Mouse (Mus musculus): Measurements from ENCODE around the gene Ngly1. TPM values are rescaled to one million over a fixed set of nuclear protein-coding genes. Genes with fewer than 3 reads are reported as not detected.
A peak's percentile ranks its signal among the peaks of the same experiment; 100 is the strongest.
"Not testable (repeated sequence)": the region's sequence is repeated elsewhere in the genome, so short reads cannot be mapped to it uniquely, and the experiment has no call there.

Gene Ngly1
- polyA plus RNA-seq, 1 experiment from 2014 or later = 46.0 TPM

- Histone ChIP-seq H3K36me3 (ENCODE audit: control insufficient read depth, insufficient read depth, low read length) (no peaks in the 10 kb centered on the region), H3K4me3 (ENCODE audit: low read depth, low read length) (no peak overlapping the region), H3K9me3 (ENCODE audit: control insufficient read depth, low read depth, low read length) (no peaks in the 10 kb centered on the region), H3K4me2 (replicated peaks; ENCODE audit: low read depth, low read length) (no peak overlapping the region), H3K27me3 (ENCODE audit: control insufficient read depth, insufficient read depth, low read length) (no peaks in the 10 kb centered on the region), H3K27ac (ENCODE audit: low read length) (no peak overlapping the region), H3K9ac (replicated peaks; ENCODE audit: low read depth, low read length) (no peak overlapping the region), H3K4me1 (ENCODE audit: control insufficient read depth, insufficient read depth, low read length) (no peaks in the 10 kb centered on the region)
- ATAC-seq (ENCODE audit: insufficient number of reproducible peaks, insufficient read depth, low FRiP score, low read depth) = no peak
- WGBS = 24% methylated on average over 6 of the region's 6 CpGs
These were observed 61.7 kb downstream of the Ngly1 start for GRCm38 (mm10) chr14:16310791-16311190.

GRCm38 (mm10) chr14:16312599-16312998, 63.5 kb downstream of the Ngly1 start:
- Histone ChIP-seq H3K27me3 (ENCODE audit: control insufficient read depth, insufficient read depth, low read length) (no peaks in the 10 kb centered on the region), H3K36me3 (ENCODE audit: control insufficient read depth, insufficient read depth, low read length) (no peaks in the 10 kb centered on the region), H3K4me1 (ENCODE audit: control insufficient read depth, insufficient read depth, low read length) (no peaks in the 10 kb centered on the region), H3K27ac (ENCODE audit: low read length) (no peak overlapping the region), H3K4me3 (ENCODE audit: low read depth, low read length) (no peak overlapping the region), H3K9ac (replicated peaks; ENCODE audit: low read depth, low read length) (no peak overlapping the region), H3K9me3 (ENCODE audit: control insufficient read depth, low read depth, low read length) (no peaks in the 10 kb centered on the region), H3K4me2 (replicated peaks; ENCODE audit: low read depth, low read length) (no peak overlapping the region)
- 74% methylated on average over 1 of the region's 1 CpGs for WGBS
- no peak for ATAC-seq (ENCODE audit: insufficient number of reproducible peaks, insufficient read depth, low FRiP score, low read depth)

DNA sequence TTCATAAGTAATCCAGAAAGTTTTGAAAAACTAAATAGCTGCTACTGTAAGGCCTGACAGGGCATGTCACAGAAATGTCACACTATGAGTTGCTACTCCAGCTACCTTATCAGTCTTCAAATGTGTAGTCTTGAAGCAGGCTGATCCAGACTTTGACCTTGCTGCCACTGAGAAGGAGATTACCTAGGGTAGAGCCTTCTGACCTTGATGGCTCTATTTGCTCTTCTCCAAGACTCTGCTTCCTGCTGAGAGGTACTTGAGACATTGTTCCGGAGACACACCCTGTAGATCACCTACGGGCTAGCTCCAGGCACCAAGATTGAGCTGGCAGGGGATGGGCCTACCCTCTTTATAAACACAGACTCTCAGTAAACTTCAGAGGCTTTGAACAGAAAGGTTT, 64.0 kb downstream of the Ngly1 start:
- not testable (repeated sequence) for H3K27me3 ChIP-seq (ENCODE audit: control insufficient read depth, insufficient read depth, low read length); H3K27ac ChIP-seq (ENCODE audit: low read length); ATAC-seq (ENCODE audit: insufficient number of reproducible peaks, insufficient read depth, low FRiP score, low read depth); H3K4me2 ChIP-seq (replicated peaks; ENCODE audit: low read depth, low read length); H3K4me1 ChIP-seq (ENCODE audit: control insufficient read depth, insufficient read depth, low read length); H3K9ac ChIP-seq (replicated peaks; ENCODE audit: low read depth, low read length); H3K4me3 ChIP-seq (ENCODE audit: low read depth, low read length); H3K36me3 ChIP-seq (ENCODE audit: control insufficient read depth, insufficient read depth, low read length); H3K9me3 ChIP-seq (ENCODE audit: control insufficient read depth, low read depth, low read length)
- WGBS = 62% methylated on average over 2 of the region's 2 CpGs

- no peak overlapping the region for H3K4me3 ChIP-seq (ENCODE audit: low read depth, low read length)
- no peaks in the 10 kb centered on the region for H3K4me1 ChIP-seq (ENCODE audit: control insufficient read depth, insufficient read depth, low read length)
- no peak overlapping the region; the same call in 1 of the 2 replicates for H3K27ac ChIP-seq (ENCODE audit: low read length)
- no peaks in the 10 kb centered on the region for H3K27me3 ChIP-seq (ENCODE audit: control insufficient read depth, insufficient read depth, low read length)
- no peaks in the 10 kb centered on the region for H3K36me3 ChIP-seq (ENCODE audit: control insufficient read depth, insufficient read depth, low read length)
- H3K4me2 ChIP-seq (replicated peaks; ENCODE audit: low read depth, low read length) = no peak overlapping the region
- H3K9ac ChIP-seq (replicated peaks; ENCODE audit: low read depth, low read length) = no peak overlapping the region
- 51% methylated on average over 7 of the region's 7 CpGs for WGBS
- peak; percentile 76 for ATAC-seq (ENCODE audit: insufficient number of reproducible peaks, insufficient read depth, low FRiP score, low read depth)
- H3K9me3 ChIP-seq (ENCODE audit: control insufficient read depth, low read depth, low read length) = no peaks in the 10 kb centered on the region
These were observed 64.9 kb downstream of the Ngly1 start for GRCm38 (mm10) chr14:16313936-16314521.

GRCm38 (mm10) chr14:16314842-16315241, 65.8 kb downstream of the Ngly1 start:
- Histone ChIP-seq H3K4me3 (ENCODE audit: low read depth, low read length) (no peak overlapping the region), H3K36me3 (ENCODE audit: control insufficient read depth, insufficient read depth, low read length) (no peaks in the 10 kb centered on the region), H3K27me3 (ENCODE audit: control insufficient read depth, insufficient read depth, low read length) (no peaks in the 10 kb centered on the region), H3K9ac (replicated peaks; ENCODE audit: low read depth, low read length) (no peak overlapping the region), H3K4me1 (ENCODE audit: control insufficient read depth, insufficient read depth, low read length) (no peaks in the 10 kb centered on the region), H3K27ac (ENCODE audit: low read length) (no peak overlapping the region; the same call in 1 of the 2 replicates), H3K9me3 (ENCODE audit: control insufficient read depth, low read depth, low read length) (no peaks in the 10 kb centered on the region), H3K4me2 (replicated peaks; ENCODE audit: low read depth, low read length) (no peak overlapping the region)
- ATAC-seq (ENCODE audit: insufficient number of reproducible peaks, insufficient read depth, low FRiP score, low read depth) = no peak
- 74% methylated on average over 2 of the region's 2 CpGs for WGBS

- Histone ChIP-seq H3K4me1 (ENCODE audit: control insufficient read depth, insufficient read depth, low read length) (no peaks in the 10 kb centered on the region), H3K4me2 (replicated peaks; ENCODE audit: low read depth, low read length) (no peak overlapping the region), H3K27me3 (ENCODE audit: control insufficient read depth, insufficient read depth, low read length) (no peaks in the 10 kb centered on the region), H3K9me3 (ENCODE audit: control insufficient read depth, low read depth, low read length) (no peaks in the 10 kb centered on the region), H3K4me3 (ENCODE audit: low read depth, low read length) (no peak overlapping the region), H3K9ac (replicated peaks; ENCODE audit: low read depth, low read length) (no peak overlapping the region), H3K27ac (ENCODE audit: low read length) (no peak overlapping the region), H3K36me3 (ENCODE audit: control insufficient read depth, insufficient read depth, low read length) (no peaks in the 10 kb centered on the region)
- no peak for ATAC-seq (ENCODE audit: insufficient number of reproducible peaks, insufficient read depth, low FRiP score, low read depth)
- WGBS = 61% methylated on average over 1 of the region's 1 CpGs
These were observed 67.6 kb downstream of the Ngly1 start for GRCm38 (mm10) chr14:16316715-16317114.

- Histone ChIP-seq H3K9me3 (ENCODE audit: control insufficient read depth, low read depth, low read length) (no peaks in the 10 kb centered on the region), H3K4me3 (ENCODE audit: low read depth, low read length) (no peak overlapping the region), H3K27ac (ENCODE audit: low read length) (no peak overlapping the region), H3K9ac (replicated peaks; ENCODE audit: low read depth, low read length) (no peak overlapping the region), H3K4me2 (replicated peaks; ENCODE audit: low read depth, low read length) (no peak overlapping the region), H3K4me1 (ENCODE audit: control insufficient read depth, insufficient read depth, low read length) (no peaks in the 10 kb centered on the region), H3K27me3 (ENCODE audit: control insufficient read depth, insufficient read depth, low read length) (no peaks in the 10 kb centered on the region), H3K36me3 (ENCODE audit: control insufficient read depth, insufficient read depth, low read length) (no peaks in the 10 kb centered on the region)
- ATAC-seq (ENCODE audit: insufficient number of reproducible peaks, insufficient read depth, low FRiP score, low read depth) = no peak
- 84% methylated on average over 2 of the region's 2 CpGs for WGBS
These were observed 70.7 kb downstream of the Ngly1 start for GRCm38 (mm10) chr14:16319818-16320217.

- no peak for ATAC-seq (ENCODE audit: insufficient number of reproducible peaks, insufficient read depth, low FRiP score, low read depth)
- no peaks in the 10 kb centered on the region for H3K36me3 ChIP-seq (ENCODE audit: control insufficient read depth, insufficient read depth, low read length)
- no peak overlapping the region for H3K27ac ChIP-seq (ENCODE audit: low read length)
- 79% methylated on average over 4 of the region's 4 CpGs for WGBS
- H3K9ac ChIP-seq (replicated peaks; ENCODE audit: low read depth, low read length) = no peak overlapping the region
- H3K9me3 ChIP-seq (ENCODE audit: control insufficient read depth, low read depth, low read length) = no peaks in the 10 kb centered on the region
- H3K27me3 ChIP-seq (ENCODE audit: control insufficient read depth, insufficient read depth, low read length) = no peaks in the 10 kb centered on the region
- no peak overlapping the region for H3K4me2 ChIP-seq (replicated peaks; ENCODE audit: low read depth, low read length)
- no peak overlapping the region for H3K4me3 ChIP-seq (ENCODE audit: low read depth, low read length)
- 0 out of 2 replicates have a peak, but pooled peaks cover 4% of the 10 kb centered on the region for H3K4me1 ChIP-seq (ENCODE audit: control insufficient read depth, insufficient read depth, low read length)
These were observed 75.3 kb downstream of the Ngly1 start for GRCm38 (mm10) chr14:16324394-16324793.

GRCm38 (mm10) chr14:16325208-16325607, 76.1 kb downstream of the Ngly1 start:
- no peak overlapping the region for H3K4me3 ChIP-seq (ENCODE audit: low read depth, low read length)
- H3K4me2 ChIP-seq (replicated peaks; ENCODE audit: low read depth, low read length) = no peak overlapping the region
- no peak overlapping the region for H3K27ac ChIP-seq (ENCODE audit: low read length)
- H3K9ac ChIP-seq (replicated peaks; ENCODE audit: low read depth, low read length) = no peak overlapping the region
- no peaks in the 10 kb centered on the region for H3K9me3 ChIP-seq (ENCODE audit: control insufficient read depth, low read depth, low read length)
- WGBS = 43% methylated on average over 1 of the region's 1 CpGs
- H3K27me3 ChIP-seq (ENCODE audit: control insufficient read depth, insufficient read depth, low read length) = no peaks in the 10 kb centered on the region
- no peaks in the 10 kb centered on the region for H3K36me3 ChIP-seq (ENCODE audit: control insufficient read depth, insufficient read depth, low read length)
- H3K4me1 ChIP-seq (ENCODE audit: control insufficient read depth, insufficient read depth, low read length) = 0 out of 2 replicates have a peak, but pooled peaks cover 4% of the 10 kb centered on the region
- ATAC-seq (ENCODE audit: insufficient number of reproducible peaks, insufficient read depth, low FRiP score, low read depth) = no peak
